Mouse (Mus musculus): ENCODE measurements around the gene A930018P22Rik. TPM values are rescaled to one million over a fixed set of nuclear protein-coding genes. Genes with fewer than 3 reads are reported as not detected.

Gene A930018P22Rik
- polyA plus RNA-seq (2012; fragmentation: generic; extraction: Trizol) = not detected

DNA sequence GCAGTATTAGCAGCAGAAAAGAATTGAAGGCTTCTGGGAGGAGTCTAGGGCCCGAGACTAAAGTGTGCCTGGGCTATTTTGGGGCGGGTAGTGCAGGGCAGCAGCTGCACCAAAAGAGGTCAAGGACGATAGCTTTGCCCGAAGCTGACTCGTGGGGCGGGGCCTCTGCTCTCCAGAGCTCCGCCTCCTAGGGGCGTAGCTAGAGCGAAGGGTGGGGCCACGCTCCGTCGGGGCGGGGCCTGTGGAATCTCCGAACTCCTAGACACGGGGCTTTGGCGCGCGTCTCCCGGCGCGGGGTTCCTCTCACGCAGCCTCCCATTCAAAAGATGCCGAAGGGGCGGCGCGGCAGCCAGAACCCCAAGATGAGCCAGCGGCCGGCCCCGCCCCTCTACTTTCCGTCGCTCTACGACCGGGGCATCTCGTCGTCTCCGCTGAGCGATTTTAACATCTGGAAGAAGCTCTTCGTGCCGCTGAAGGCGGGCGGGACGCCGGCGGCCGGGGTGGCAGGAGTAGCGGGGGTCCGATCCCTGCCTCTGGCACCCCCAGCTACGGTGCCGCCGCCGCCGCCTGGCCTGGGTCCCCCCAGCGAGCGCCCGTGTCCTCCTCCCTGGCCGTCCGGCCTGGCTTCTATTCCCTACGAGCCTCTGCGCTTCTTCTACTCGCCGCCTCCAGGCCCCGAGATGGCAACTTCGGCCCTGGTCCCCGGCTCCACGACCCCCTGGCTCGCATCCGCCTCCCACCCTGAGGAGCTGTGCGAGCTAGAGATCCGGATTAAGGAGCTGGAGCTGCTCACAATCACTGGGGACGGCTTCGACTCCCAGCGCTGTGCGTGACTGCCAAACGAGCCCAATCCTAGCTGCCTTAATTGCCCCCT lies at the start of gene A930018P22Rik:
Gene A930018P22Rik (plus strand): TSS at position 265 of the 874 bp plus-strand sequence.

DNA sequence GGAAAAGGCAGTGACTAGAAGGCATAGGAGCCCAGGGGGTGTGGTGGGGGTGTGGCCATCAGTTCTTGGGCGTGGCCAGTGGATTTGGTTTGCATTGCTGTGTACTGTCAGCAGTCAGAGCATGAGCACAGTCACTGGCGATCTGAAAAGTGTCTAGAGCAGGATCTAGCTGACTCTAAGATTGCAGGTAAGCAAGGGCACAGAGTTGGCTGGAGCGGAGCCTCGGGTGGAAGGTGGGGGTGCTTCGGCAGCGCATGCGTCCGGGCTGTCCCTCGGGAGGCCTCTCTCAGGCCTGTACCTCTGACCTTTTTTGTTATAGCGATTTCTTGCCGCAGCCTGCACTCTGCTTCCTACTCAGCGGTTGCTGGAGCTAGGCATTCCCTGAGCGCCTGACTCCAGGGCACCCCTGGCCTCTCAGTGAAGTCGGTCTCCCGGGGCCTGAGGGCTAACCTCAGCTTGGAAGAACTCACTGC lies 26.8 kb upstream of the A930018P22Rik start, which contains the start of gene Cd59a:
Gene Cd59a (plus strand): TSS at position 61 of the 473 bp plus-strand sequence.

Other genes with a start within 250 kb of the A930018P22Rik start
- gene Lmo2, start 164.8 kb upstream of the A930018P22Rik start, polyA plus RNA-seq (2012; fragmentation: generic; extraction: Trizol) = under 1 TPM in 1 of 2 experiments, not detected in 1; 0.06 TPM
- gene Fbxo3, start 95.0 kb upstream of the A930018P22Rik start, polyA plus RNA-seq (2012; fragmentation: generic; extraction: Trizol) = 10 to 100 TPM in 1 of 2 experiments, under 1 TPM in 1; 0.61 to 10.9 TPM
- under 1 TPM; 0.02 to 0.37 TPM for gene 4931422A03Rik, start 94.4 kb upstream of the A930018P22Rik start, polyA plus RNA-seq (2012; fragmentation: generic; extraction: Trizol)
- gene Gm10912, start 56.9 kb upstream of the A930018P22Rik start, polyA plus RNA-seq (2012; fragmentation: generic; extraction: Trizol) = under 1 TPM in 1 of 2 experiments, not detected in 1; 0.04 TPM
- gene Gm10799, start 54.2 kb upstream of the A930018P22Rik start, polyA plus RNA-seq (2012; fragmentation: generic; extraction: Trizol) = not detected
- under 1 TPM in 1 of 2 experiments, not detected in 1; 0.21 TPM for gene Cd59b, start 52.9 kb upstream of the A930018P22Rik start, polyA plus RNA-seq (2012; fragmentation: generic; extraction: Trizol)
- 10 to 100 TPM in 1 of 2 experiments, under 1 TPM in 1; 0.55 to 11.3 TPM for gene Cd59a, start 27.0 kb upstream of the A930018P22Rik start, polyA plus RNA-seq (2012; fragmentation: generic; extraction: Trizol)